Mouse (Mus musculus) retina, embryonic 14.5 days (tissue): ENCODE results near the gene Dtd1.

Source experiments
- DNase-seq: peaks from one replicate; pipeline ENCODE4 v3.0.0-alpha.2; 2015; ENCODE audit warnings: low spot score

Dtd1 gene

DNA sequence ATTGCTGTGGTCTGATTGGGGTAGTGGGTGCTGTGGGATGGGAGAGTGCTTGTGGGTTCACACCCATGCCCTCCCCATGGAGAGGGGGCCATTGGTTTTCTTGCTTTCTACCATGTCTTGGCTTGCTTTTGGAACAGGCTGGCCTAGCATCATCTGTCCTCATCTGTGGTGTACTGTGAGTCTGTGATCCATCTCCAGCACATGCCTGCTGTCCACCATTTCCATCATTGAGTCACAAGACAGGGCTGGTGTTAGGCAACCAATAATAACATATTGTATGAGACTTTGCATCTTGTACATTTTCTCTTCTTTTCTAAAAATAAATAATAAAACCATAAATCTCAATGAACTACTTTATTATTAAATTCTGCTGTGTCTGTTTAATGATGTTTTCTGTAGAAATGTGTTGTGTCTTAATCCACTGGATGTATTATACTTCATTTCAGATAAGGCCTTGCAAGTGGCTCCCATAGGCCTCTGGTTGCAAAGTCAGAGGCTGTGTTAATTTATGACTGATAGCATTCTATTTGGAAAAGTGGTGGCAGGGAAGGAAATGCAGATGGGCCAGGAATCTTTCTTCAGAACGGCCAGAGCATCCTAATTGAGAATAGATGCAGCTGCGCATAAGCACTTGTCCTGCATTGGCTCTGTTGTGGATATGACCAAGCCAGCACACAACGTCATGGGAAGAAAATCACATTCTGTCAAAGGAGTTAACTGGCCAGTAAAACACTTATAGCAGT is 168.8 kb downstream of the Dtd1 start:
- DNase-seq = no peak

DNA sequence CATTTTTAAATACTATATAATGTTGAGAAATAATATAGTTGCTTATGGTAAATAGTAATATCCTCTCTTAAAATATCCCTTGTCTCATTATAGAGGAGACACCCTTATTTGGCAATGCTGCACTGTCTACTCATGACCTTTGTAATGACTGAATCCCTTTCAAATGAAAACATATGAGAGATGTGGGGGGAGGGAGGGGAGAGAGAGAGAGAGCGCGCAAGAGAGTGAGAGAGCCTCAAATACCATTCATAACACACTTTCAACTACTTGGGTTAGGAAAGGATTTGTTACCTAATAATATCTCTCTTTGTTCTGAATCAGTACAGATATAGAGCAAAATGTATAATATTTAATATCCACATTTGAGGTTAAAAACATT is 169.4 kb downstream of the Dtd1 start:
- no peak for DNase-seq

DNA sequence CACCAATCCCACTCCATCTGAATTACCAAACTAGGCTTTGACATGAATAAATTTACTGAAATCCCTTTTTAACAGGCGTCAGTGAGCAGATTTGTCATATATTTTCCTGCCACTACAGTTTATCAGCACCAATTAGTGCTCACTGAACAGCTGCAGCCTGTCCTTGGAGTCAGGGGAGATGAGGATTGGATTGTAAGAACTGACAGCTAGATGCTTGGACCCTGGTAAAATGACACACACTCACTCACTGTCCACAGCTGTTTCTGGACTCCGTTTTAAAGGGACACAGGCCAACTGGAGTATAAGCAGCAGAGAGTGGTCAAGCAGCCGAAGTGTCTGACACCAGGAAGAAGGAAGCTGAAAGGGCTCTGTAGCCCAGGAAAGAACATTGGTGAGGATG is 169.9 kb downstream of the Dtd1 start:
- DNase-seq = peak; percentile 71

DNA sequence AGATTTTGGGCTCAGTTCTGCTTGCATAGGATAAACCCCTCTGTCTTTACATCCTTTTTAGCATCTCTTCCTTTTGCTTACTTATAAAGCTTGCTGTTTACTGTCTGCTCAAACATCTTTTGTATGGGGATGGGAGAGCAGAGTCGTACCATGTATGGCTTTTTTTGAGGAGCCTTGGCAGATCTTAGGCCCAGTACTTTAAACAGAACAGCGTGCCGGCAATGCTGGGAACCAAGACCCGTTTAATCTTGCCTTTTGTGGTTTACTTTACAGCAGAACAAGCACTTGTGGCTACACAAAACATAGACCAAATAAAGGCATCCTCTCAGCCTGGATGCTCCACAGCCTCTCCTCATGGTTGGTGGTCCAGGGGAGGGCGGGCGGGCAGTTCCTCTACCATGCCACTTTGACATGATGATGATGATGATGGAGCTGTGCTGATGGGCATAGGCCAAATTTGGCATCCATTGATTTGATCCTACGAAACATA is 170.8 kb downstream of the Dtd1 start:
- DNase-seq = no peak

DNA sequence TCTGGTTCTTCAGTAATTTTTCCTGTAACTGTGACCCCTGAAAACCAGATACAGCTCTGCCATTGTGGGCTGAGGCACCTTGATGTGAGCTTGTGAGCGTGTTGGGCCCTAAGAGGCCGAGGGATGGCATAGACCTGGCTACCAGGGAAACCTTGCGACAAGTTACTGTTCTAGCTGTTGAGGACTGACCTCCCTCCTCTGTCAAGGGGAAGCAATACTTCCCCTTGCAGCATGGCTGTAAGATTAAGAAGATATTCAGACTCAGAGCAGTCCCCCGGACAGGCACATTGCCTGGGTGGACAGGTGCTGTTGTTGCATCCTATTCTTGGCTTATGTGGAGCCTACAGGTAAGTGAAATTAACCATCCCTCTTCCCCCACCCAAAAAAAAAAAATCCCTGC is 172.1 kb downstream of the Dtd1 start:
- DNase-seq = no peak

DNA sequence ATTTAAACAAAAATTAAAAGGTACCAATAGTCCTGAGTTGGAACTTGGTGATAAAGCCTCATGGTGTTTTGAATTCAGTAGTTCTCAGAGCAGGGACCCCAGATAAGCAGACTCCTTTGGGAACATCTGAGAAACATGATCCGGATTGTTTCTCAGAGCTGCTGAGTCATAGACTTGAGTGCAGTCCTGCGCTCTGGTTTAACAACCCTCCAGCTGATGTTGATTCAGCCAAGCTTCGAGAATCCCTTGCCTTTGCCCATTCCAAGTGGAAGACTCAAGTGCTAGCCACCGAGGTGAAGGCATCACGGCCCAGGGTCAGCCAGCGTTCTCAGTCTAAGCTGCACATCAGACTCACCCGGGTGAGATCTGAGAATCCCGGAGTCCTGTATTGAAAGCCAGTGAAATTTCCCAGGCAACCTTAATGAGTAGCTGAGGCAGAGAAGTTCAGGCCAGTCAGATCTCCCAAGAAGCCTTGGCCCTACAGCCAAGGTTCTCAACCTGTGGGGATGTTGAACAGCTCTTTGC is 175.0 kb downstream of the Dtd1 start:
- no peak for DNase-seq

DNA sequence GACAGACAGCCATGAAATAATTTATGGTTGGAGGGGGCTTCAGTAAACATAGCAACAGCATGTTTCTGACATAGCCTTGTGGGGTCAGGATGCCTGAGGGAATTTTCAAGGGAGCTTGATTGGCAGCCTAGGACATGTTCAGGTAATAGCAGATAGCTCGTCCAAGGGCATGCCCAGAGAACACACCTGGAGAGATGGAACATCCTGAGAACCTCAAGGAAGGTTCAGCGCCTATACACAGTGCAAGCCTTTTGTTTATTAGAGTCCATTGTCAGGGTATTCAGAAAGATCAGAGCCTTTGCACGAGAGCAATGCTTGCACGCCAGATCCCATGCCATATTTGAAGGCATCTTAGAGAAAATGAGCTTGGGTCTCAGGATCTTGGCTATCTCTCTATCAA is 175.9 kb downstream of the Dtd1 start:
- DNase-seq = no peak

DNA sequence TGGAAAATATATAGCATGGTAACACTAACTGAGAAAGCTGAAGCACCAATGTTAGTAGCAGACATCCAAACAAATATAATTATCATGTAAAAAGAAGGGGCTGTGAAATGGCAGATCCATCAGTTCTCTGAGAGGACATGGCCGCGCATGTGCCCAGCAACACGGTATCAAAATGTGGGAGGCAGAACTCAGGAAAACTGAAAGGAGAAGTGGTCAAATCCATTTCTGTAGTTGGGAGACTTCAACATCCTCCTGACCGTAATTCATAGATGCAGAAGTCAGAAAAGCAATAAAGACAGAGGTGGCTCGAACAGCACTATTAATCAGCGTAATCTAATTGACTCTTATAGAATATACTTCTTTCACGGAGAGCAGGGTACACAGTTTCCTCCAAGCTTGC is 179.6 kb downstream of the Dtd1 start:
- DNase-seq = no peak

DNA sequence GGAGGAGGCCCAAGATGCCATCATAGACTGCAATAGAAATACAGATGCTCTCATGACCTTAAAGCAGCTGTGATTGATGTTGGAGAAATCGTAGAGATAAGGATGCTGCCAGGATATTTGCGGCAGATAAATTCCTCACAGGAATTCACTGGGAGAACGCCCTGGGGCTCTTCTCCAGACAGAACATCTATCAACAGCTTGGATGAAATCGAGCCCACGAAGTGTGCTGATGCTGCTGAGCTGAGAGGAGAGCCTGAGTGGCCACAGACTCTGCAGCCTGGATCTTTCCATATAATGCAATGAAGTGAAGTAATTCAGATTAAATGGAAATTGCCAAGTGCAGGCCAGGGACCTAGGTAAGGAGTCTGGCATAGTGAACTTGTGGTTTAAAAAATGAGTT is 181.0 kb downstream of the Dtd1 start:
- DNase-seq = no peak

DNA sequence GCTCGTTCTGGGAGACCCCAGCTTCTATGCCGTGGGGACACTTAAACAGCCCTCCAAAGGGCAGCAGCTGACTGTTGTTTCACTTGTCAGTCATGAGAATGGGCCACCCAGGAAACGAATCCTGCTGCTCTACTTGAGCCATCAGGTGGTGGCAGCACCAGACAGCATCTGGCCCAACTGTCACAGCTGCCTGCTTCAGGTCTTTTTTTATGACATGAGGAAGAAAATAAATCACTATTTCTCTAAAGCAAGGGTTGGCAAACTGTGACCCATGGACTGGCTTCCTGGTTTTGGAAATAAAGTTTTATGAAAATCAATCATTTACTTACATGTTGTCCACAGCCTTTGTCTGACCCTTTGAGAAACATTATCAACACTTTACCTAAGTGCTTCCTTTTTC is 182.2 kb downstream of the Dtd1 start:
- no peak for DNase-seq

DNA sequence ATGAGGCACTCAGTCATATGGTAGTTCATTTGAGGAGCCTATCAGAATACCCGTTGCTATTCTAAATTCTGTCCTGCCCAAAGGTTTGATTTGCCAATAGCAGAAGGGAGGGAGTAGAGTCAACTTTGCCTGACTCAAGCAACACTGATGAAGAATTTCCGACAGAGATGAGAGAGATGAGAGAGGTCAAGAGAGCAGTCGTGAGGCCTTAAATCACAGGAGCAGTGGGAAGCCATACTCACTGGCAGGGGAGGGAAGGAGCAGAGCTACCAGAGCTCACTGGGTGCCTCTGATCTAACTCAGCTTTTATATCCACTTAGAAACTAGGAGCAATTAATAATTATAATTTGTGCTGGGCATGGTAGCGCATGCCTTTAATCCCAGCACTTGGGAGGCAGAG is 182.8 kb downstream of the Dtd1 start:
- DNase-seq = no peak

DNA sequence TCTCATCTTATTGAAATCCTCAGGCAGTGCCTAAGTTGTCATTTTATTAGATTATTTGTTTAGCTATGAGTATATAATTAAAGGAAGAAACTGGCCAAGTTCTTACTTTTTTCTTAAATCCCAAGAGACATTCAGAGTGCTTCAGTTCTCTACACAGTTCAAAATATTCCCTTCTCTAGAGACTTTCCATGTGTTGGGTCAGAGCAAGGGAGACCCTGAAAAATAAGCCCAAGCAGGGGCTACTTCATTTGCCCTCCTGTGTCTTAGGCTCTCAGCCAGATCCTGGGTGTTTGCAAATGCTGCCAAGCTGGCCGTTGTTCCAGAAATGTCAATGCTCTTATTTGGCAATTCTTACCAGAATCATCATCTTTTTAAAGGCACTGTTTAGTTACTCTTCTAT is 183.5 kb downstream of the Dtd1 start:
- no peak for DNase-seq

DNA sequence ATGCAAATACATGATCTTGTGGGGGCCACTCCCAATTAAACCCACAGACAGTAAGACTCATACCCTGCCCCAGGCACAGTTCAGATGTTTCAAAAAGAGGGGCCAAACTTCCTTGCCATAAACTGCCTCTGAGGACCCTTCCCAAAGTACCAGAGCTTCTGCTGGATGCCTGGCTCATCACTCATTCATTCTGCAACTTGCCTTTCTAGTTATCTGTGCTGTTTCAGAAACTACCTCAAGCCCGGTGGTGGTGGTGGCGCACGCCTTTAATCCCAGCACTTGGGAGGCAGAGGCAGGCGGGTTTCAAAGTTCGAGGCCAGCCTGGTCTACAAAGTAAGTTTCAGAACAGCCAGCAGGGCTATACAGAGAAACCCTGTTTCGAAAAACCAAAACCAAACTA is 184.1 kb downstream of the Dtd1 start:
- DNase-seq = no peak

DNA sequence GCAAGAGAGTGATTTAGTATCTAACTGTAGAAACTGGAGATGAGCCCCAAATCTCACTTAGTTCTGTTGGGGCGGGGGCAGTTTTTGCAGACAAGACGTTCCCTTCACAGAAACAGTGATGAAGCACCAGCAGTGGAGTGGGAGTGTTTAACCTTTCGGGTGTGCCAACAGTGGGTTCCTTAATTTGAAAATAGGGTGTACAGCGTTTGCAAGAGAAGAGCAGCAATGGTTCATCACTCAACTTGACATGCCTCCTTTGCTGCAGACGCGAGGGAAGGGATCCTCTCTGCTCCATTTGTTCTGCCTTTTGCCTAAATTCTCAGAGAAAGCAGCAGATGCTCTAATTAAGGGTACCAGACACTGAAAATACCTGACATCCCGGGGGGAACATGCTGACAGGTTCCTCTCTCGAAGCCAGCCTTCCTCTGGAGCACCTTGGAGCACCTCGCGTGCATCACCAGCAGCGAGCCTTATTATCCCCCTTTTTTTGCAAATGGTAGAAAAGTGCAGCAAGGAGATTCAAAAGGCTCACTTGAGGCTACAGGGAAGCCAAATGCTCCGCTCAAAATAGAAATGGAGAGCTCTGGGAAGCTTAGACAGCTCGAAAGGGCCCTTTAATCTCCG is 192.1 kb downstream of the Dtd1 start:
- DNase-seq = no peak

DNA sequence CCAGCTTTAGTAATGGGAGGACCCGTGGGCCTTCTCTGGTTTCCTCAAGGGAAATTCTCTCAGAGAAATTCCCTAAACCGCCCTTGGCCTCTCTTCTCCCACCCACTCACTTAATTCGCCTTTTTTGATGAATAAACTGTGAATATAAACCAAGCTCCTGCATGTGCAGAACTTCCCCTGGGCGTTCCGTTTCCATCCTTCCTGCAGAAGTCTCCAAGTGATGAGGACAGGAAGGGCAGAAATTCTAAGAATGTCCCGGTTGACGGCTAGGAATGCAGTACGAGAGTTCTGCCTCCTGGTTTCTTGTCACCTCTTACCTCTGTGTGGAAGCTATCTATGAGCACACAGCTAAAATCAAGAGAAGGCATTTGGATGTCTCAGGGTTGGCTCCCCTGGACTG is 197.8 kb downstream of the Dtd1 start:
- DNase-seq = no peak

DNA sequence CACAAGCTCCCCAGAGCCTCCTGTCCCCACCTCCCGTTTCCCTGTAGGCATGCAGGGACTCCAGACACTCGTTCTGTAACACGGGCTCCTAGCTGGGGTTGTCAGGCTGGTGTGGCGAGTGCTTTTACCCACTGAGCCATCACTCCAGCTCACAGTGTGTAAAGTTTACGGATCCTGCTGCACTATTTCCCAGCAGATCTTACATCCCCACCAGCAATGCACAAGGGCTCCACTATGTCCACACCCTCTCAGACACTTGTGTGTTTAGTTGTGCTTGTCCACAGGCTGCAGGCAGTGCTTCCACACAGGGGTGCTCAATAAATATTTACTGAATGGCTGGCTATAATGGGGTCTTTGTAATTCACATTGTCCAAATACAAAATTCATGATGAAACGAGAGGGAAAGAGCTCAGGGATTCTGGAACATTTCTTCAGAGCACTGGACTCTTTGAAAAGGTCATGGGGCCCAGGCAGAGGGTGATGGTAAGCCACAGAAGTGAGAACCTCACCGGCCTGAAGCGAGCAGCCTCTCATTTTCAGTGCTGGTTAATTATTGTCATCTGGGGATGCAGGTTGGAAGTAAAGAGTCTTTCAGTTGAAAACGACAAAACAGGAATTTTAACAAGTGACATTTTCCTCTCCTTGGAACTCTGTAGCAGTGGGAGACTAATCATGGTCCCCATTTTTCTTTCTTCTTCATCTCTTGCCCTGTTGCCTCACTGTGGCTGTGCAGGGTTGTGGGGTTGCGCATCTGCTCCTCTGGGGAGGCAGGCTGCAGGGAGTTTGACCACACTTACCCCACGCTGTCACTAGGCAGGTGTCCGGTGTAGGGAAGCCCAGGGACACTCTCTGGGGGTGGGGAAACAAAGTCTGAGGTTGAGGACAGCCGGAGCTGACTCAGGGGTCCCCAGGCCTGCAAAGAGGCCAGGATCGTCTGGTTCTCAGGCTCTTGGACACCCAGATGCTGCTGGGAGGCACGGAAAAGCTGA is 208.4 kb downstream of the Dtd1 start:
- DNase-seq = no peak
